Mouse (Mus musculus): ENCODE measurements at regions not wholly inside any gene's neighbourhood (a gene's known extent, or its start where the extent isn't known, plus 50 kb on each side); places are given as distances from the start of the nearest gene placed in this dataset.

- DNase-seq, result no peak
Observed at GRCm38 (mm10) chr15:33759496-33759895, 598.2 kb downstream of the 9430069I07Rik start.

- DNase-seq, result no peak
Observed at GRCm38 (mm10) chr15:33758771-33759170, 598.9 kb downstream of the 9430069I07Rik start.
